Mouse (Mus musculus) pancreas, adult 10 weeks (tissue): ENCODE results near the gene Klk1b11. TPM values are rescaled to one million over a fixed set of nuclear protein-coding genes. Genes with fewer than 3 reads are reported as not detected.

Source experiments
- polyA plus RNA-seq: library from polyadenylated mRNA; stranded (reverse); fragments of 350-450 nt; fragmentation: Illumina TruSeq; extraction: RNeasy Lipid Tissue Mini Kit (QIAGEN cat#74804); gene quantifications from one replicate; pipeline ENCODE4 v1.2.3, GENCODE M21; 2015; ENCODE audit warnings: low read depth, low replicate concordance; ENCODE audit not compliant: insufficient read depth

Klk1b11 gene
- 4.9 TPM for polyA plus RNA-seq

DNA sequence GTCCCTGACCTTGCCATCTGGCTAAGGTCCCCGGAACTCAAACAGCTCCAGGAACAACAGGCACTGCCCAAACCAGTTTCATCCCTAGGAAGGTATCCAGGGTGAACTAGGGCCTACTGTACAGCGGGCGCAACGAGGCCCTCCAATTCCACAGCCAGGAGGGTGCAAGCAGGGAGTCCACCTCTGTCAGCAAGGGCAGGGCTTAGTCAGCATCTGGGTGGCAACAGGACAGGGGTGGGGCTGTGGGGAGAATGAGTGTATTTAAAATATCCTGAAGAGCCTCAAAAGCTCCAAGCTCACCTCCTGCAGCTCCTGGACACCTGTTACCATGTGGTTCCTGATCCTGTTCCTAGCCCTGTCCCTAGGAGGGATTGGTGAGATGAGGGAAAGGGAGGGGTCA lies at the start of gene Klk1b11:
TSS of gene Klk1b11 (plus strand) at position 301 of the 400 bp plus-strand sequence.

DNA sequence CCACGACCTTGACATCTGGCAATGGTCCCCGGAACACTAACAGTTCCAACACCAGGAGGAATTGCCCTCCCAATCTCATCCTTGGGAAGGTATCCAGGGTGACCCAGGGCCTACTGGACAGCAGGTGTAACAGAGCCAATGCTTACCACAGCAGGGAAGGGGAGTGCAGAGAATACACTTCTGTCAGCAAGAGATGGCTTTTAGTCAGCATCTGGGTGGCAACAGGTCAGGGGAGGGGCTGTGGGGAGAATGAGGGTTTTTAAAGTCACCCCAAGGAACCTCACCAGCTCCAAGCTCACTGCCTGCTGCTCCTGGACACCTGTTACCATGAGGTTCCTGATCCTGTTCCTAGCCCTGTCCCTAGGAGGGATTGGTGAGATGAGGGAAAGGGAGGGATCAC lies 45.3 kb upstream of the Klk1b11 start, which contains the start of gene Klk1b8:
TSS of gene Klk1b8 (plus strand) at position 301 of the 400 bp plus-strand sequence.

DNA sequence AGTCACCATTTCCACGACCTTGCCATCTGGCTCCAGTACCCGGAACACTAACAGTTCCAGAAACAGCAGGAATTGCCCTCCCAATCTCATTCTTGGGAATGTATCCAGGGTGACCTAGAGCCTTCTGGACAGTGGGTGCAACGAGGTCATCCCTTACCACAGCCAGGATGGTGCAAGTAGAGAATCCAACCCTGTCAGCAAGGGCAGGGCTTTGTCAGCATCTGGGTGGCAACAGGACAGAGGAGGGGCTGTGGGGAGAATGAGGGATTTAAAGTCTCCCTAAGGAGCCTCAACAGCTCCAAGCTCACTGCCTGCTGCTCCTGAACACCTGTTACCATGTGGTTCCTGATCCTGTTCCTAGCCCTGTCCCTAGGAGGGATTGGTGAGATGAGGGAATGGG lies 29.2 kb upstream of the Klk1b11 start, which contains the start of gene Klk1b1:
TSS of gene Klk1b1 (plus strand) at position 301 of the 400 bp plus-strand sequence.

GRCm38 (mm10) chr7:43975761-43976160 lies 19.9 kb upstream of the Klk1b11 start, which contains the start of gene Klk1b9:
Gene Klk1b9, plus strand, starts transcription at chr7:43976061.

DNA sequence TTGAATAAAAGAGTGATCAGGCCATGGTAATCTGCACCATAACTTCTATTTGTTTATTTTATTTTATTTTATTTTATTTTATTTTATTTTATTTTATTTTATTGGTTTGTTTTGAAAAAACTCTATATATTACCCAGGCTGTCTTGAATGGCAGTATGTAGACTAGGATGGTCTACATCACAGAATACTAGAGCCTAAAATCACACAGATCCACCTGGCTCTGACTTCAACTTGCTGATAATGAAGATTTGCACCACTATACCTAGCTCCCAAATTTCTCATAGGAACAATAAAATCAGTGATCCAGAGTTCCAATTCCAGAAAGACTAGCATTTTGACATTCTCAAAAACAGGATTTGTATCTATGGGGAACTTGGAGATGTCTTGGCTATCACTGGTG lies 16.2 kb downstream of the Klk1b11 start, which contains the start of gene Klk1b26:
TSS of gene Klk1b26 (plus strand) at position 301 of the 400 bp plus-strand sequence.

Other genes with a start within 250 kb of the Klk1b11 start
- gene Klk12, start 227.0 kb upstream of the Klk1b11 start, polyA plus RNA-seq = not detected
- not detected for gene Klk11, start 221.3 kb upstream of the Klk1b11 start, polyA plus RNA-seq
- gene Klk10, start 214.8 kb upstream of the Klk1b11 start, polyA plus RNA-seq = not detected
- not detected for gene Klk9, start 204.0 kb upstream of the Klk1b11 start, polyA plus RNA-seq
- gene Klk8, start 198.3 kb upstream of the Klk1b11 start, polyA plus RNA-seq = 2.5 TPM
- gene Klk7, start 184.6 kb upstream of the Klk1b11 start, polyA plus RNA-seq = not detected
- gene Klk6, start 171.4 kb upstream of the Klk1b11 start, polyA plus RNA-seq = not detected
- gene Klk5, start 153.9 kb upstream of the Klk1b11 start, polyA plus RNA-seq = not detected
- not detected for gene Klk4, start 114.7 kb upstream of the Klk1b11 start, polyA plus RNA-seq
- gene Klk15, start 62.1 kb upstream of the Klk1b11 start, polyA plus RNA-seq = not detected
- 4.6 TPM for gene Klk1b8, start 45.2 kb upstream of the Klk1b11 start, polyA plus RNA-seq
- not detected for gene Klk1b1, start 29.1 kb upstream of the Klk1b11 start, polyA plus RNA-seq
- not detected for gene Klk1b9, start 19.8 kb upstream of the Klk1b11 start, polyA plus RNA-seq
- gene Klk1b26, start 16.3 kb downstream of the Klk1b11 start, polyA plus RNA-seq = 1.6 TPM
- 1.0 TPM for gene Klk1b27, start 56.4 kb downstream of the Klk1b11 start, polyA plus RNA-seq
- not detected for gene Klk1b21, start 106.5 kb downstream of the Klk1b11 start, polyA plus RNA-seq
- not detected for gene Klk1b22, start 116.8 kb downstream of the Klk1b11 start, polyA plus RNA-seq
- not detected for gene Klk1b16, start 140.9 kb downstream of the Klk1b11 start, polyA plus RNA-seq
- 8.0 TPM for gene Klk1b24, start 192.4 kb downstream of the Klk1b11 start, polyA plus RNA-seq
- gene Klk1b3, start 202.3 kb downstream of the Klk1b11 start, polyA plus RNA-seq = 12.3 TPM
- 12.1 TPM for gene Klk1b4, start 211.6 kb downstream of the Klk1b11 start, polyA plus RNA-seq
- 50.2 TPM for gene Klk1b5, start 220.1 kb downstream of the Klk1b11 start, polyA plus RNA-seq
- 6,154 TPM for gene Klk1, start 229.5 kb downstream of the Klk1b11 start, polyA plus RNA-seq
- gene Gm36864, start 240.3 kb downstream of the Klk1b11 start, polyA plus RNA-seq = not detected